Mouse (Mus musculus): ENCODE results near the gene Mrps34.
"Not testable (repeated sequence)": the region's sequence is repeated elsewhere in the genome, so short reads cannot be mapped to it uniquely, and the experiment has no call there.

Gene Mrps34

GRCm38 (mm10) chr17:24898041-24898854 lies 3.3 kb downstream of the Mrps34 start:
- in situ Hi-C loops (cut with MboI, MseI) = no loop called here

- in situ Hi-C loops (cut with MboI, MseI) = no loop called here
These were observed 4.2 kb downstream of the Mrps34 start for GRCm38 (mm10) chr17:24899153-24899552.

GRCm38 (mm10) chr17:24900014-24900413 lies 5.1 kb downstream of the Mrps34 start:
- in situ Hi-C loops (cut with MboI, MseI) = no loop called here

GRCm38 (mm10) chr17:24902124-24902523 lies 7.2 kb downstream of the Mrps34 start:
- in situ Hi-C loops (cut with MboI, MseI) = no loop called here

GRCm38 (mm10) chr17:24902671-24903474 lies 8.0 kb downstream of the Mrps34 start:
- in situ Hi-C loops (cut with MboI, MseI) = no loop called here

- in situ Hi-C loops (cut with MboI, MseI) = no loop called here
These were observed 8.9 kb downstream of the Mrps34 start for GRCm38 (mm10) chr17:24903767-24904166.

GRCm38 (mm10) chr17:24907591-24907990 lies 12.7 kb downstream of the Mrps34 start:
- in situ Hi-C loops (cut with MboI, MseI) = no loop called here

- in situ Hi-C loops (cut with MboI, MseI) = no loop called here
These were observed 19.1 kb downstream of the Mrps34 start for GRCm38 (mm10) chr17:24913984-24914383.

GRCm38 (mm10) chr17:24923246-24923645 lies 28.3 kb downstream of the Mrps34 start:
- in situ Hi-C loops (cut with MboI, MseI) = no loop called here

- in situ Hi-C loops (cut with MboI, MseI) = no loop called here
These were observed 34.6 kb downstream of the Mrps34 start for GRCm38 (mm10) chr17:24929506-24929905.

GRCm38 (mm10) chr17:24932431-24932830 lies 37.5 kb downstream of the Mrps34 start:
- in situ Hi-C loops (cut with MboI, MseI) = no loop called here

- in situ Hi-C loops (cut with MboI, MseI) = no loop called here
These were observed 38.2 kb downstream of the Mrps34 start for GRCm38 (mm10) chr17:24933163-24933562.

- in situ Hi-C loops (cut with MboI, MseI) = no loop called here
These were observed 40.0 kb downstream of the Mrps34 start for GRCm38 (mm10) chr17:24934926-24935325.

- in situ Hi-C loops (cut with MboI, MseI) = no loop called here
These were observed 40.8 kb downstream of the Mrps34 start for GRCm38 (mm10) chr17:24935666-24936065.

- in situ Hi-C loops (cut with MboI, MseI) = no loop called here
These were observed 41.6 kb downstream of the Mrps34 start, which contains the start of gene Mapk8ip3 for GRCm38 (mm10) chr17:24936259-24937237. Gene Mapk8ip3, minus strand, starts transcription at chr17:24936977.

GRCm38 (mm10) chr17:24937266-24937665 lies 42.4 kb downstream of the Mrps34 start:
- in situ Hi-C loops (cut with MboI, MseI) = no loop called here

GRCm38 (mm10) chr17:24942453-24942852 lies 47.5 kb downstream of the Mrps34 start:
- in situ Hi-C loops (cut with MboI, MseI) = not testable (repeated sequence)

GRCm38 (mm10) chr17:24943036-24943435 lies 48.1 kb downstream of the Mrps34 start:
- in situ Hi-C loops (cut with MboI, MseI) = no loop called here

- in situ Hi-C loops (cut with MboI, MseI) = not testable (repeated sequence)
These were observed 48.7 kb downstream of the Mrps34 start for GRCm38 (mm10) chr17:24943589-24943988.
